Mouse (Mus musculus) heart, embryonic 11.5 days (tissue): Measurements from ENCODE around the gene Pdgfb. TPM values are rescaled to one million over a fixed set of nuclear protein-coding genes. Genes with fewer than 3 reads are reported as not detected.

Experiments
- ATAC-seq: fragments of 200-750 bp; cut with Nextera tagmentation; replicated peaks from 2 replicates; pipeline ENCODE4 v1.8.0; 2017; ENCODE audit warnings: moderate library complexity; ENCODE audit not compliant: insufficient number of reproducible peaks, low FRiP score, low TSS enrichment
- H3K27ac ChIP-seq: fragments of 300-500 bp; sonication (generic); 2 replicates; pipeline ENCODE4 v1.5.1; 2014; ENCODE audit warnings: mild to moderate bottlenecking, low read depth, low read length
- H3K27me3 ChIP-seq: fragments of 300-500 bp; sonication (generic); 2 replicates; pipeline ENCODE4 v1.6.1; 2014; ENCODE audit warnings: mild to moderate bottlenecking, low read length, mixed read lengths; ENCODE audit not compliant: control insufficient read depth, insufficient read depth
- H3K36me3 ChIP-seq: fragments of 300-500 bp; sonication (generic); 2 replicates; pipeline ENCODE4 v1.6.1; 2014; ENCODE audit warnings: mild to moderate bottlenecking, low read length, moderate library complexity, mixed read lengths; ENCODE audit not compliant: control insufficient read depth, insufficient read depth
- H3K4me1 ChIP-seq: fragments of 300-500 bp; sonication (generic); 2 replicates; pipeline ENCODE4 v1.6.1; 2014; ENCODE audit warnings: low read length; ENCODE audit not compliant: control insufficient read depth, insufficient read depth
- H3K4me2 ChIP-seq: fragments of 300-500 bp; sonication (generic); 2 replicates; pipeline ENCODE4 v1.6.1; 2014; ENCODE audit warnings: mild to moderate bottlenecking, moderate library complexity
- H3K4me3 ChIP-seq: fragments of 300-500 bp; sonication (generic); 2 replicates; pipeline ENCODE4 v1.5.1; 2014; ENCODE audit warnings: low read depth, low read length
- H3K9ac ChIP-seq: fragments of 300-500 bp; sonication (generic); 2 replicates; pipeline ENCODE4 v1.6.1; 2014; ENCODE audit warnings: mild to moderate bottlenecking, low read depth, low read length, moderate library complexity
- H3K9me3 ChIP-seq: fragments of 300-500 bp; sonication (generic); replicated peaks from 2 replicates; pipeline ENCODE4 v1.6.1; 2016; ENCODE audit warnings: low read length; ENCODE audit not compliant: control insufficient read depth
- WGBS: fragments of 180-500 bp; shearing (Covaris S2); extraction: QIAGEN DNeasy Blood & Tissue Kit; methylation state at CpG from one replicate; pipeline ENCODE4 v1.1.7; 2014; ENCODE audit not compliant: insufficient replicate concordance; 5-methylcytosine and 5-hydroxymethylcytosine counted together
- polyA plus RNA-seq: library from polyadenylated mRNA; unstranded; fragments of >200 nt; fragmentation: Nextera tagmentation; extraction: Ambion mirVana; gene quantifications from 2 replicates; pipeline ENCODE4 v1.2.1, GENCODE M21; 2014

Gene Pdgfb
- polyA plus RNA-seq, 1 experiment from 2014 or later: 2.0 TPM

DNA sequence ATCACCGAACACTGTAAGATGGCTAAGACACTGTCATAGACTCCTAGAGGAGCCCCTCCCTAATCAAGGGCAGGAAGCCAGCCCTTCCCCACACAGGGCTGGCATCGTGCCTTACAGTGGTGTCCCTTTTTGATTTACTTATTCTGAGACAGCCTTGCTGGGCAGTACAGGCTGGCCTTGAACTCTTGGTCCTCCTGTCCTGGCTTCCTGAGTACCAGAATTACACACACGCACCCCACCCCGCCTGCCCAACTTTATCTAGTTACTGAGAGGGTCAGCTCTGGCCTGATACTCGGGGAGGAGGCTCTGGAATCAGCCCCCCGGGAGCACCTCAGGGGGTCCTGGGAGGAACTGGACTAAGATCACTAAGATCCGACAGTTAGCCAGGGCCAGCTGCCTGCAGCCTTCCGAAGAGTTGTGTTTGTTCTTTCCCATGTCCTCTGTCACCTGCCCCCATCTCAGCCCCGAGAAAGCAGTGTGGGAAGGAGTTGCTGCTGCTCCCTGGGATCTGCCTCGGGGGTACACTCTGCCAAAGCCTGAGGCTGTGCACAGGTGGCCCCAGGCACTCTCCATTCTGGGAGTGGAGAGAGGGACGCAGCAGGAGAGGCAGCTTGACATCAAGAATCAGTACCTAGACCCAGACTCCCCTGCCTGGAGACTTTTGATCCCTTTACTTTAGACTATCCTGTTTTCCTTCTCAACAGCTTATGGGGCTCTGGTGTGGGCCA is 62.1 kb downstream of the Pdgfb start:
- Histone ChIP-seq H3K4me2 (0 out of 2 replicates have a peak overlapping the region, but pooled peaks have one; percentile 1), H3K9ac (no peak overlapping the region), H3K36me3 (no peaks in the 10 kb centered on the region), H3K9me3 (no peaks in the 10 kb centered on the region), H3K27me3 (peaks cover 4% of the 10 kb centered on the region; the same call in 1 of the 2 replicates), H3K4me3 (no peak overlapping the region), H3K4me1 (peaks cover 37% of the 10 kb centered on the region), H3K27ac (no peak overlapping the region)
- ATAC-seq: no peak
- 46% methylated on average over 11 of the region's 11 CpGs for WGBS

DNA sequence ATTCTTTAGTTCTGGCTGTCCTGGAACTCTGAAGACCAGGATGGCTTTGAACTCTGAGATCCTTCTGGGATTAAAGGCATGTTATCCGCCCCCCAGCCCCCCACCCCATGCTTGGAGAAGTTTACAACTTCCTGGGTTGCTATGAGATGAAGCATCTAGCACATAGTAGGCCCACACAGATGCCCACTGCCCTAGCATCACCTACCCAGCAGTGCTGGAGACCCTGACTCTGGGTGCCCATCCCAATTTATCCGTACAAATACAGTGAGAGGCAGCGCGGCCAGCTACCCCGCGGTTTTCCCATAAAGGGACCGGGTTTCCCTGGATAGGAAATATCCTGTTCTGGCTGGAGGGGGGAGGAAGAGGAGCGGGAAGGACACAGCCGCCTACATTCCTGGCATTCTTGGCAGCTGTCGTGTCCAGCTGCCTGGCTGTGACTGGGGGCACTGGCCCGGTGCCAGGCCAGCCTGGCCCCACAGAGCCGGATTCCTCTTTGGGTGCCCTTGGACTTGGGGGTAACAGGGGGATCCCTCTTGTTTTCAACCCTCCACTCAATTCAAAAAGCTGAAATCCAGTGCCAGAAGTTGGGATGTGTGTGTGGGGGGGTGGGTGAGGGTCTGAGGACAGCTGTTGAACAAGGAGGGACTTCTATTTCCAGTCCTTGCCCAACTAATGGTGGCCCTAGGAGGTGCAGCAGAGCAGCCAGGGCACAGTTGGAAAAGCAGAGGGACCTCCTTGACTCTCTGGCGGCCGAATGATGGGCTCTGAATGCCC is 62.9 kb downstream of the Pdgfb start:
- Histone ChIP-seq H3K36me3 (no peaks in the 10 kb centered on the region), H3K27ac (peak overlapping the region; percentile 70), H3K27me3 (peaks cover 4% of the 10 kb centered on the region; the same call in 1 of the 2 replicates), H3K9ac (0 out of 2 replicates have a peak overlapping the region, but pooled peaks have one; percentile 30), H3K4me2 (peak overlapping the region; percentile 20), H3K4me3 (no peak overlapping the region), H3K9me3 (no peaks in the 10 kb centered on the region), H3K4me1 (peaks cover 37% of the 10 kb centered on the region)
- ATAC-seq: 0 out of 2 replicates have a peak, but pooled peaks have one; percentile 27
- 29% methylated on average over 14 of the region's 14 CpGs for whole genome bisulfite sequencing

DNA sequence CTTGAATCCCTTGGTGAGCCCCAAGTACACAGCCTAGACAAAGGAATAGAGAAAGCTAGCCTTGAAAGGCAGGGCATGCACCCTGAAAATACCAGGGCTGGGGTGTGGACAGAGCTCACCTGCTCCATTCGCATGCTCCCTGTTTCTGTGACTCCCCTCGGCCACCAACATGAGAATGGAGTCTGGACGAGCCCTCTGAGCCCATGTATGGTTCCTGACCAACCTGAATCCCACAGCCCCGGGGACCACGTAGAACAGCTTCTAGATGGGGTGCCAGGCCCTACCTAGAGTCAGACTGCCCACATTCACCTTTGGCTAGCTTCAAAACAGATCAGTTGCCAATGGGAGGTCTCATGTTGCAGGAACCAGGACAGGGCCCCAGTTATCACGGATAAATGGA is 63.6 kb downstream of the Pdgfb start:
- H3K9ac ChIP-seq: no peak overlapping the region
- WGBS: 64% methylated on average over 6 of the region's 6 CpGs
- no peak for ATAC-seq

DNA sequence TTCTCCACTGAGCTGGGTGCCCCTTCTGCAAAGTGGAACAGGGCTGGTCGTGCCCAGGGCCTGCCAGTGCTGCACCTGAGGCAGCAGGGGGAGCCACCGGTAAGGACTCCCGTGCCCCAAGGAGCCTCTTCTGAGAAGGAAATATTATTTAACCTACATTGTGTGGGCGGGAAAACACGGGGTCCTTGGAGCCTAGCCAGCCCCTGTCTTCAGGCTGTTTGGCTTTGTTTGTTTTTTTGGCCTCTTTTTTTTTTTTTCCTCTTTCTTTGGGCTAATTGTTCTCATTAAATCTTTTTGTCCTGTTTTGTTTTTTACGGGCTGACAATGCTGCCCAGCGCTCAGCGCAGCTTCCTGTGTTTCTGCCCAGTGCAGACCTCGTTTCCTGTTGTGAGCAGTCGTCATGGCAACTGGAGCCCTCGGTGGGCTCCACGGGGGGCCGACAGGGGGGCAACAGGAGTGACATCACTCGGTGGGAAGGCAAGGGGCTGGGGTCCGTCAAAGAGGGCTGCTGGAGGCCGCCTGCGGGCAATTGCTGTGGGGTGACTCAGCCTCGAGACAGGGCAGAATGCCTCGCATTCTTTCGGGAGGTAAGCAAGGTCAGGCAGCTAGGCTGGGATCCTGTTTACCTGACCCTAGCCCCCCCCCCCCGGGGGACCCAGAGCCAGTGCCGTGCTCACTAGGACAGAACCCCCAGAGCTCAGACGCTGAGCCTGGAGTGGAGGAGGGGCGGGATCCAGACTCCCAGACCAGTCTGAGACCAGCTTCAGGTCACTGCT is 64.3 kb downstream of the Pdgfb start:
- Histone ChIP-seq H3K4me3 (peak overlapping the region; percentile 32), H3K27ac (peak overlapping the region; percentile 70), H3K9me3 (no peaks in the 10 kb centered on the region), H3K9ac (peak overlapping the region; percentile 57), H3K36me3 (no peaks in the 10 kb centered on the region), H3K4me2 (peak overlapping the region; percentile 71), H3K27me3 (peaks cover 4% of the 10 kb centered on the region; the same call in 1 of the 2 replicates), H3K4me1 (peaks cover 35% of the 10 kb centered on the region)
- 3% methylated on average over 24 of the region's 24 CpGs for WGBS
- peak; percentile 53 for ATAC-seq

More for the DNA sequence above, 63.6 kb downstream of the Pdgfb start:
- H3K36me3 ChIP-seq: no peaks in the 10 kb centered on the region
- H3K27me3 ChIP-seq: peaks cover 4% of the 10 kb centered on the region; the same call in 1 of the 2 replicates
- peak overlapping the region; percentile 70 for H3K27ac ChIP-seq
- no peaks in the 10 kb centered on the region for H3K9me3 ChIP-seq
- peak overlapping the region; percentile 71; the same call in 1 of the 2 replicates for H3K4me2 ChIP-seq
- H3K4me3 ChIP-seq: no peak overlapping the region
- H3K4me1 ChIP-seq: peaks cover 35% of the 10 kb centered on the region

DNA sequence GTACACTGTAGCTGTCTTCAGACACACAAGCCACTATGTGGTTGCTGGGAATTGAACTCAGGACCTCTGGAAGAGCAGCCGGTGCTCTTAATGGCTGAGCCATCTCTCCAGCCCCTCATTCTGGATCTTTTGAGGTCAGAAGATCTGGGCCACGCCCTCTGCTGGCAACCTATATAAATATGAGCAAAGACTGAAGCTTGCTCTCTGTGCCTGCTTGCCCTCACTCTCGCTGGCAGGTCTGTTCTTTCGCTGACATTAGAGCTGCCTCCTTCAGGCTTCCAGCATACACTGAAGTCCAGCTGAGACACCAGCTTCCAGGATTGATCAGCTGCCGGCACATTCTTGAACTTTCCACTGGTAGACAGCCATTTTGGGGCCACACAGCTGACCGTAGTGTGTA is 67.1 kb downstream of the Pdgfb start:
- no peak overlapping the region for H3K4me3 ChIP-seq
- no peak for ATAC-seq
- H3K36me3 ChIP-seq: no peaks in the 10 kb centered on the region
- peaks cover 33% of the 10 kb centered on the region for H3K4me1 ChIP-seq
- no peaks in the 10 kb centered on the region for H3K9me3 ChIP-seq
- WGBS: 62% methylated on average over 6 of the region's 6 CpGs
- no peak overlapping the region for H3K27ac ChIP-seq
- H3K4me2 ChIP-seq: no peak overlapping the region
- 0 out of 2 replicates have a peak overlapping the region, but pooled peaks have one; percentile 22 for H3K9ac ChIP-seq
- H3K27me3 ChIP-seq: peaks cover 5% of the 10 kb centered on the region; the same call in 1 of the 2 replicates

DNA sequence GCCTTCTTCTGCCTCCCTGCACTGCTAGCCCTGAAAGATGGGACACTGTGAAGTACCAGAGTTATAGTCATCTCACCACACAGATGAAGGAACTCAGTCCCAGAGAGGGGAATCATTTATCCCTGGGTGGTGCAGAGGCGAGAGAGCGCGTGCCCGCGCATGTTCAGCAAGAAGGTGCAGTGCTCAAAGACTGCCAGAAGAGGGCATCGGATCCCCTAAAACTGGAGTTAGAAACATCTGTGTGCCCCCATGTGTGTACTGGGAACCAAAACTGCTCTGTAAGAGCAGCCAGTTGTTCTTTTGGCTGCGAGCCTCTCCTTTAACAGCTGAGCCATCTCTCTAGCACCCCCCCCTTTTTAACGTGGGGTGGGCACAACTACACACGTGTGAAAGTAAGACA is 68.0 kb downstream of the Pdgfb start:
- Histone ChIP-seq H3K4me1 (peaks cover 24% of the 10 kb centered on the region), H3K27me3 (peaks cover 5% of the 10 kb centered on the region; the same call in 1 of the 2 replicates), H3K4me2 (no peak overlapping the region), H3K4me3 (no peak overlapping the region), H3K9me3 (no peaks in the 10 kb centered on the region), H3K36me3 (no peaks in the 10 kb centered on the region), H3K27ac (no peak overlapping the region), H3K9ac (no peak overlapping the region)
- no peak for ATAC-seq
- 55% methylated on average over 9 of the region's 9 CpGs for WGBS

DNA sequence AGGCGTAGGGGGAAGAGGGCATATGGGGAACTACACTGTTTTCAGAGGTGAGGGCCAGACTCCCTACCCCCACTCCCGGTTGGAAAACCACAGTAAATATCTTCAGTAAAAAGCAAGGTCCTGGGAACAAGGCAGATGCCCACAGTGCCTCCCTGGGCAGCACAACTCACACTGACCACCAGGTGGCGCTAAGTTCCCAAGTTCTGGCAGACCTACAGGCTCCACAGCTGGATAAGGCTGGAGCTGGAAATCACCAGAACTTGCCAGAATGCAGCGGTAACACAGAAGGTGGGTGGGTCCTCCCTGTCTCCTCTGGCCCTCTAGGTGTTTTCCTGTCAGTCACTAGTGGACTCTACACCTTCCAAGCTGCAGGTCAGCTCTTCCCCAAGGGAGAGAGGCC is 68.8 kb downstream of the Pdgfb start:
- Histone ChIP-seq H3K4me3 (no peak overlapping the region), H3K9ac (no peak overlapping the region), H3K4me2 (no peak overlapping the region), H3K36me3 (no peaks in the 10 kb centered on the region), H3K9me3 (no peaks in the 10 kb centered on the region), H3K27ac (no peak overlapping the region), H3K27me3 (peaks cover 5% of the 10 kb centered on the region; the same call in 1 of the 2 replicates), H3K4me1 (peaks cover 16% of the 10 kb centered on the region)
- ATAC-seq: 0 out of 2 replicates have a peak, but pooled peaks have one; percentile 56
- 8% methylated on average over 4 of the region's 4 CpGs for WGBS
